Comparison of ENCODE assay signal across 32 mouse cellular contexts in genomic region chr13:81020811-81021210, GRCm38 (mm10).
"Had no signal": no experiment of that assay in that cellular context is flagged by ENCODE, and none has a peak within 500 bp of the region (broad histone marks: within the 10 kb centered on the region; RNA-seq: fewer than 3 reads in every experiment).

No protein-coding gene starts in this region.

- H3K36me3 ChIP-seq: limb, embryonic 10.5 days; limb, embryonic 12.5 days; limb, embryonic 13.5 days; limb, embryonic 15.5 days; liver, embryonic 12.5 days; liver, embryonic 13.5 days; liver, embryonic 15.5 days; lung, embryonic 15.5 days; midbrain, embryonic 10.5 days; midbrain, embryonic 12.5 days; midbrain, embryonic 13.5 days; midbrain, embryonic 15.5 days; neural tube, embryonic 12.5 days; neural tube, embryonic 13.5 days had no signal

- H3K27ac ChIP-seq: limb, embryonic 10.5 days; limb, embryonic 12.5 days; limb, embryonic 13.5 days; limb, embryonic 15.5 days; liver, embryonic 12.5 days; liver, embryonic 13.5 days; liver, embryonic 14.5 days; liver, embryonic 15.5 days; lung, embryonic 15.5 days; macrophage; midbrain, embryonic 10.5 days; midbrain, embryonic 12.5 days; midbrain, embryonic 13.5 days; midbrain, embryonic 15.5 days; neural tube, embryonic 12.5 days; neural tube, embryonic 13.5 days had no signal

- ATAC-seq: liver, embryonic 12.5 days; liver, postnatal 0 days; lung, postnatal 0 days; midbrain, embryonic 13.5 days; midbrain, embryonic 15.5 days; midbrain, embryonic 16.5 days had no signal

- H3K9ac ChIP-seq: limb, embryonic 12.5 days; limb, embryonic 13.5 days; limb, embryonic 15.5 days; liver, embryonic 12.5 days; liver, embryonic 13.5 days; liver, embryonic 14.5 days; liver, embryonic 15.5 days; liver, postnatal 0 days; lung, embryonic 14.5 days; lung, embryonic 15.5 days; midbrain, embryonic 12.5 days; midbrain, embryonic 13.5 days; midbrain, embryonic 15.5 days; neural tube, embryonic 12.5 days; neural tube, embryonic 13.5 days had no signal

- DNase-seq: left cerebral cortex, postnatal 4 days; liver; liver, embryonic 13.5 days; liver, postnatal 0 days; lung, adult 2 months; lung, embryonic 14.5 days; lung, postnatal 10 days; lung, postnatal 14 days; lung, postnatal 36 days; lung, postnatal 4 days; midbrain, embryonic 14.5 days had no signal

- H3K9me3 ChIP-seq: limb, embryonic 10.5 days; limb, embryonic 12.5 days; limb, embryonic 13.5 days; limb, embryonic 15.5 days; liver, embryonic 12.5 days; liver, embryonic 13.5 days; liver, embryonic 15.5 days; lung, embryonic 15.5 days; midbrain, embryonic 10.5 days; midbrain, embryonic 12.5 days; midbrain, embryonic 13.5 days; midbrain, embryonic 15.5 days; neural tube, embryonic 12.5 days; neural tube, embryonic 13.5 days had no signal

- H3K4me2 ChIP-seq: limb, embryonic 12.5 days; limb, embryonic 13.5 days; limb, embryonic 15.5 days; liver, embryonic 11.5 days; liver, embryonic 12.5 days; liver, embryonic 13.5 days; liver, embryonic 15.5 days; lung, embryonic 14.5 days; lung, embryonic 15.5 days; midbrain, embryonic 11.5 days; midbrain, embryonic 12.5 days; midbrain, embryonic 13.5 days; midbrain, embryonic 15.5 days; neural tube, embryonic 12.5 days; neural tube, embryonic 13.5 days had no signal

- H3K4me1 ChIP-seq: limb, embryonic 10.5 days; limb, embryonic 12.5 days; limb, embryonic 13.5 days; limb, embryonic 15.5 days; liver, embryonic 12.5 days; liver, embryonic 13.5 days; liver, embryonic 15.5 days; lung, embryonic 15.5 days; megakaryocyte, embryonic 14.5 days; midbrain, embryonic 10.5 days; midbrain, embryonic 12.5 days; midbrain, embryonic 13.5 days; midbrain, embryonic 15.5 days; neural tube, embryonic 12.5 days; neural tube, embryonic 13.5 days had no signal

- H3K27me3 ChIP-seq: limb, embryonic 12.5 days; limb, embryonic 13.5 days; limb, embryonic 15.5 days; liver, embryonic 12.5 days; liver, embryonic 13.5 days; liver, embryonic 15.5 days; lung, embryonic 15.5 days; megakaryocyte, embryonic 14.5 days; midbrain, embryonic 12.5 days; midbrain, embryonic 13.5 days; midbrain, embryonic 15.5 days; neural tube, embryonic 12.5 days; neural tube, embryonic 13.5 days had no signal

- H3K4me3 ChIP-seq: limb, embryonic 10.5 days; limb, embryonic 12.5 days; limb, embryonic 13.5 days; limb, embryonic 15.5 days; liver, embryonic 12.5 days; liver, embryonic 13.5 days; liver, embryonic 15.5 days; lung, embryonic 15.5 days; megakaryocyte, embryonic 14.5 days; midbrain, embryonic 10.5 days; midbrain, embryonic 12.5 days; midbrain, embryonic 13.5 days; midbrain, embryonic 15.5 days; myocyte; neural tube, embryonic 12.5 days; neural tube, embryonic 13.5 days had no signal
